Mouse (Mus musculus) forebrain, embryonic 11.5 days (tissue): ENCODE data around the gene Spag6. TPM values are rescaled to one million over a fixed set of nuclear protein-coding genes. Genes with fewer than 3 reads are reported as not detected.

ENCODE experiments used
- ATAC-seq: fragments of 200-750 bp; cut with Nextera tagmentation; replicated peaks from 2 replicates; pipeline ENCODE4 v1.8.0; 2017; ENCODE audit warnings: moderate TSS enrichment; ENCODE audit not compliant: low FRiP score
- DNase-seq: peaks from one replicate; pipeline ENCODE4 v3.0.0-alpha.2; 2017; ENCODE audit warnings: low spot score
- H3K27ac ChIP-seq: fragments of 300-500 bp; sonication (generic); 2 replicates; pipeline ENCODE4 v1.5.1; 2014; ENCODE audit warnings: low read depth, low read length
- H3K27me3 ChIP-seq: fragments of 300-500 bp; sonication (generic); 2 replicates; pipeline ENCODE4 v1.6.1; 2014; ENCODE audit warnings: mild to moderate bottlenecking, low read length, mixed read lengths; ENCODE audit not compliant: control insufficient read depth, insufficient read depth
- H3K36me3 ChIP-seq: fragments of 300-500 bp; sonication (generic); 2 replicates; pipeline ENCODE4 v1.6.1; 2014; ENCODE audit warnings: mild to moderate bottlenecking, low read length, moderate library complexity, mixed read lengths; ENCODE audit not compliant: control insufficient read depth, insufficient read depth
- H3K4me1 ChIP-seq: fragments of 300-500 bp; sonication (generic); replicated peaks from 2 replicates; pipeline ENCODE4 v1.6.1; 2014; ENCODE audit warnings: low read length, mixed read lengths; ENCODE audit not compliant: control insufficient read depth, insufficient read depth
- H3K4me2 ChIP-seq: fragments of 300-500 bp; sonication (generic); 2 replicates; pipeline ENCODE4 v1.6.1; 2014; ENCODE audit warnings: low read depth, mild to moderate bottlenecking, low read length, moderate library complexity, mixed read lengths; ENCODE audit not compliant: severe bottlenecking
- H3K4me3 ChIP-seq: fragments of 300-500 bp; sonication (generic); 2 replicates; pipeline ENCODE4 v1.5.1; 2014; ENCODE audit warnings: low read depth, low read length
- H3K9ac ChIP-seq: fragments of 300-500 bp; sonication (generic); 2 replicates; pipeline ENCODE4 v1.6.1; 2014; ENCODE audit warnings: low read length
- H3K9me3 ChIP-seq: fragments of 300-500 bp; sonication (generic); 2 replicates; pipeline ENCODE4 v1.6.1; 2016; ENCODE audit warnings: low read length, mixed read lengths; ENCODE audit not compliant: control insufficient read depth
- WGBS: fragments of 180-500 bp; shearing (Covaris S2); extraction: QIAGEN DNeasy Blood & Tissue Kit; methylation state at CpG from one replicate; pipeline ENCODE4 v1.1.7; 2014; 5-methylcytosine and 5-hydroxymethylcytosine counted together
- polyA plus RNA-seq: library from polyadenylated mRNA; unstranded; fragments of >200 nt; fragmentation: Nextera tagmentation; extraction: Ambion mirVana; gene quantifications from 2 replicates; pipeline ENCODE4 v1.2.1, GENCODE M21; 2014

The Spag6 gene
- polyA plus RNA-seq, 1 experiment from 2014 or later, result 0.44 TPM

GRCm38 (mm10) chr2:18765481-18766249, 71.8 kb downstream of the Spag6 start:
- Histone ChIP-seq H3K27me3 (no peaks in the 10 kb centered on the region; the same call in 1 of the 2 replicates), H3K9ac (no peak overlapping the region), H3K4me1 (peaks cover 3% of the 10 kb centered on the region; the same call in 1 of the 2 replicates), H3K4me3 (no peak overlapping the region), H3K4me2 (no peak overlapping the region), H3K9me3 (no peaks in the 10 kb centered on the region), H3K27ac (no peak overlapping the region), H3K36me3 (no peaks in the 10 kb centered on the region)
- 63% methylated on average over 12 of the region's 12 CpGs for WGBS
- ATAC-seq (no peak), DNase-seq (no peak)

GRCm38 (mm10) chr2:18766441-18766820, 72.6 kb downstream of the Spag6 start:
- Histone ChIP-seq H3K4me2 (peak overlapping the region; percentile 84), H3K9me3 (peaks cover 2% of the 10 kb centered on the region; the same call in 1 of the 2 replicates), H3K27ac (peak overlapping the region; percentile 62; the same call in 1 of the 2 replicates), H3K4me1 (peaks cover 3% of the 10 kb centered on the region; the same call in 1 of the 2 replicates), H3K4me3 (peak overlapping the region; percentile 63), H3K9ac (peak overlapping the region; percentile 96), H3K27me3 (no peaks in the 10 kb centered on the region; the same call in 1 of the 2 replicates), H3K36me3 (no peaks in the 10 kb centered on the region)
- DNase-seq, result no peak
- WGBS, result 50% methylated on average over 4 of the region's 4 CpGs
- no peak for ATAC-seq

GRCm38 (mm10) chr2:18766821-18767541, 73.1 kb downstream of the Spag6 start:
- Histone ChIP-seq H3K9ac (peak overlapping the region; percentile 96), H3K4me3 (peak overlapping the region; percentile 63), H3K9me3 (peaks cover 2% of the 10 kb centered on the region; the same call in 1 of the 2 replicates), H3K4me1 (peaks cover 3% of the 10 kb centered on the region; the same call in 1 of the 2 replicates), H3K27me3 (no peaks in the 10 kb centered on the region; the same call in 1 of the 2 replicates), H3K4me2 (peak overlapping the region; percentile 84), H3K27ac (peak overlapping the region; percentile 62; the same call in 1 of the 2 replicates), H3K36me3 (no peaks in the 10 kb centered on the region)
- WGBS, result under 1% methylated on average over 56 of the region's 56 CpGs
- ATAC-seq (peak; percentile 89), DNase-seq (peak; percentile 89)

GRCm38 (mm10) chr2:18768414-18768813, 74.6 kb downstream of the Spag6 start:
- DNase-seq (no peak), ATAC-seq (no peak)
- no peak overlapping the region for H3K9ac ChIP-seq
- H3K27ac ChIP-seq, result no peak overlapping the region
- H3K9me3 ChIP-seq, result peaks cover 2% of the 10 kb centered on the region; the same call in 1 of the 2 replicates
- 79% methylated on average over 2 of the region's 2 CpGs for WGBS
- no peak overlapping the region for H3K4me2 ChIP-seq
- H3K27me3 ChIP-seq, result no peaks in the 10 kb centered on the region; the same call in 1 of the 2 replicates
- peaks cover 3% of the 10 kb centered on the region; the same call in 1 of the 2 replicates for H3K4me1 ChIP-seq
- H3K36me3 ChIP-seq, result no peaks in the 10 kb centered on the region
- H3K4me3 ChIP-seq, result no peak overlapping the region

GRCm38 (mm10) chr2:18772413-18772812, 78.6 kb downstream of the Spag6 start:
- Histone ChIP-seq H3K27ac (no peak overlapping the region), H3K4me2 (no peak overlapping the region), H3K4me1 (no peaks in the 10 kb centered on the region), H3K9me3 (peaks cover 2% of the 10 kb centered on the region; the same call in 1 of the 2 replicates), H3K36me3 (no peaks in the 10 kb centered on the region), H3K4me3 (no peak overlapping the region), H3K27me3 (peaks cover 4% of the 10 kb centered on the region; the same call in 1 of the 2 replicates), H3K9ac (no peak overlapping the region)
- DNase-seq (no peak), ATAC-seq (no peak)
- WGBS, result 86% methylated on average over 8 of the region's 8 CpGs

GRCm38 (mm10) chr2:18774326-18774725, 80.5 kb downstream of the Spag6 start:
- no peak for DNase-seq
- no peaks in the 10 kb centered on the region for H3K36me3 ChIP-seq
- peaks cover 8% of the 10 kb centered on the region for H3K27me3 ChIP-seq
- H3K27ac ChIP-seq, result no peak overlapping the region
- peaks cover 7% of the 10 kb centered on the region for H3K4me1 ChIP-seq
- no peak overlapping the region for H3K9ac ChIP-seq
- ATAC-seq, result no peak
- H3K4me2 ChIP-seq, result no peak overlapping the region
- no peak overlapping the region for H3K4me3 ChIP-seq
- WGBS, result 85% methylated on average over 6 of the region's 6 CpGs
- H3K9me3 ChIP-seq, result peaks cover 2% of the 10 kb centered on the region; the same call in 1 of the 2 replicates

GRCm38 (mm10) chr2:18778220-18778619, 84.4 kb downstream of the Spag6 start:
- H3K36me3 ChIP-seq, result no peaks in the 10 kb centered on the region
- ATAC-seq, result peak; percentile 93
- no peak overlapping the region for H3K4me2 ChIP-seq
- peaks cover 7% of the 10 kb centered on the region for H3K4me1 ChIP-seq
- WGBS, result 6% methylated on average over 9 of the region's 9 CpGs
- H3K4me3 ChIP-seq, result no peak overlapping the region
- no peak overlapping the region for H3K9ac ChIP-seq
- H3K27me3 ChIP-seq, result peaks cover 15% of the 10 kb centered on the region
- DNase-seq, result peak; percentile 93
- no peaks in the 10 kb centered on the region for H3K9me3 ChIP-seq
- no peak overlapping the region for H3K27ac ChIP-seq

- ATAC-seq (no peak), DNase-seq (no peak)
- Histone ChIP-seq H3K4me3 (no peak overlapping the region), H3K4me1 (peaks cover 7% of the 10 kb centered on the region), H3K36me3 (no peaks in the 10 kb centered on the region), H3K9me3 (no peaks in the 10 kb centered on the region), H3K4me2 (no peak overlapping the region), H3K9ac (no peak overlapping the region), H3K27me3 (peaks cover 15% of the 10 kb centered on the region), H3K27ac (no peak overlapping the region)
- WGBS, result 71% methylated on average over 3 of the region's 3 CpGs
These were observed 86.0 kb downstream of the Spag6 start for GRCm38 (mm10) chr2:18779830-18780229.
